Mouse (Mus musculus): ENCODE results near the gene Gpr135. TPM values are rescaled to one million over a fixed set of nuclear protein-coding genes. Genes with fewer than 3 reads are reported as not detected.

Gene Gpr135
- total RNA-seq (2023) = not detected

DNA sequence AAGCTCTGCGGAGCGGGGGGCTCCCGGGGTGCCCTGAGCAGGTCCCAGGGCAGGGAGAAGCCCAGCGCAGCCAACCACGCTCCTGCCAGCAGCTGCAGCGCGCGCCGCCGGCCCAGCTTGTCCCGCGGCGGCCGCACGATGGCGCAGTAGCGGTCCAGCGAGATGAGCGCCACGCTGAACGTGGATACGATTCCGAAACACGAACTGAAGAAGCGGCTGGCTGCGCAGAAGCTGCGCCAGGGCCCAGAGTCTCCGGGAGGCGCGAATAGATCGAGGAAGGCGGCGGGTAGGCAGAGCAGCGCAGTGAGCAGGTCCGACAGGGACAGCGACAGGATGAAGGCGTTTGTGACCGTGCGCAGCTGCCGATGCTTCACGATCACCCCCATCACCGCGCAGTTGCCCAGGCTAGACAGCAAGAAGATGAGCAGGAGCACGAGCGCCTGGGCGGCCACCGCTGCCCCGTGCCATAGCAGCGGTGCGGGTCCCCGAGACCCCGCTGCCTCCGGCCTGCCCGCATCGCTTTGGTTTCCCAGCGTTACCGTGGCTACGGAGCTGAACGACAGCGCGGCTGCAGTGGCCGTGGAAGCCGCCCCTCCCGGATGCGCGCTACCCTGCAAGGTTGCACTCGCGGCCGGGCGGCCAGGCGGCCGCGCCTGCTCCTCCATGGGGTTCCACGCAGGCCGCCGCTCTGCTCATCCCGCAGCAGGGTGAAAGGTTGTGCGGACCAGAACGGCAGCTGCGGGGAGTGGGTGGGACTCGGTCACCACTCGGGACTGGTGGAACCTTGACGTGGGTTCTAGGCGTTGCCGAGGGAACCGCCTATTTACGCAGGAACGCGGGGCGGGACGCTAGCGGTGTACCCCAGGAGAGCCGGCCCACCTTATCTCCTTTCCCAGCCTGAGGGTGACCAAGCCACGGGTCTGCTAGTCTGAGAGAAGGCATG lies at the start of gene Gpr135:
TSS of gene Gpr135 (minus strand) at position 799 of the 943 bp plus-strand sequence.

GRCm38 (mm10) chr12:72085329-72086165 lies 14.6 kb upstream of the Gpr135 start, which contains the start of the genes L3hypdh and Jkamp:
Gene L3hypdh (minus strand): TSS chr12:72085439.
Gene Jkamp (plus strand): TSS chr12:72085589.

Other genes with a start within 250 kb of the Gpr135 start
- gene Daam1, start 240.0 kb downstream of the Gpr135 start, total RNA-seq (2023) = 10 to 100 TPM; 11.1 to 11.7 TPM
- gene L3hypdh, start 14.3 kb upstream of the Gpr135 start, total RNA-seq (2023) = not detected
- gene Jkamp, start 14.5 kb upstream of the Gpr135 start, total RNA-seq (2023) = 10 to 100 TPM; 18.2 to 21.3 TPM
- gene Ccdc175, start 113.9 kb upstream of the Gpr135 start, total RNA-seq (2023) = not detected

All from T-cell, adult 66 days (primary cell).